Mouse (Mus musculus) cerebellum, adult (tissue): ENCODE results near the gene Vps50.
"Not testable (repeated sequence)": the region's sequence is repeated elsewhere in the genome, so short reads cannot be mapped to it uniquely, and the experiment has no call there.

Source experiments
- ATAC-seq: cut with Nextera tagmentation; 2 replicates; pipeline ENCODE4 v1.9.2; 2017; ENCODE audit warnings: mild to moderate bottlenecking, moderate library complexity, mixed read lengths; ENCODE audit not compliant: insufficient number of reproducible peaks, low FRiP score, low TSS enrichment

Vps50 gene

GRCm38 (mm10) chr6:3528198-3528597 is 30.0 kb downstream of the Vps50 start:
- ATAC-seq: no peak

- no peak for ATAC-seq
These were observed 33.3 kb downstream of the Vps50 start for GRCm38 (mm10) chr6:3531445-3531844.

- no peak for ATAC-seq
These were observed 37.9 kb downstream of the Vps50 start for GRCm38 (mm10) chr6:3536048-3536447.

- no peak for ATAC-seq
These were observed 41.3 kb downstream of the Vps50 start for GRCm38 (mm10) chr6:3539470-3539869.

GRCm38 (mm10) chr6:3543862-3544261 is 45.7 kb downstream of the Vps50 start:
- no peak for ATAC-seq

GRCm38 (mm10) chr6:3544970-3545369 is 46.8 kb downstream of the Vps50 start:
- ATAC-seq: no peak

GRCm38 (mm10) chr6:3548959-3549358 is 50.8 kb downstream of the Vps50 start:
- no peak for ATAC-seq

GRCm38 (mm10) chr6:3549992-3550391 is 51.8 kb downstream of the Vps50 start:
- no peak for ATAC-seq

- ATAC-seq: not testable (repeated sequence)
These were observed 54.5 kb downstream of the Vps50 start for GRCm38 (mm10) chr6:3552681-3553080.

GRCm38 (mm10) chr6:3557177-3557576 is 59.0 kb downstream of the Vps50 start:
- ATAC-seq: no peak

- ATAC-seq: peak; percentile 56; the same call in 1 of the 2 replicates
These were observed 61.8 kb downstream of the Vps50 start for GRCm38 (mm10) chr6:3560009-3560408.

GRCm38 (mm10) chr6:3562301-3562700 is 64.1 kb downstream of the Vps50 start:
- no peak for ATAC-seq

GRCm38 (mm10) chr6:3564118-3564517 is 65.9 kb downstream of the Vps50 start:
- not testable (repeated sequence) for ATAC-seq

GRCm38 (mm10) chr6:3565005-3565404 is 66.8 kb downstream of the Vps50 start:
- ATAC-seq: no peak

- no peak for ATAC-seq
These were observed 67.5 kb downstream of the Vps50 start for GRCm38 (mm10) chr6:3565667-3566066.

GRCm38 (mm10) chr6:3567071-3567610 is 69.0 kb downstream of the Vps50 start:
- no peak for ATAC-seq

GRCm38 (mm10) chr6:3572221-3572815 is 74.1 kb downstream of the Vps50 start:
- no peak for ATAC-seq

GRCm38 (mm10) chr6:3573787-3574186 is 75.6 kb downstream of the Vps50 start:
- ATAC-seq: no peak

- ATAC-seq: no peak
These were observed 87.2 kb downstream of the Vps50 start for GRCm38 (mm10) chr6:3585402-3585801.

- ATAC-seq: no peak
These were observed 92.2 kb downstream of the Vps50 start for GRCm38 (mm10) chr6:3590289-3590904.

GRCm38 (mm10) chr6:3594246-3594645 is 96.1 kb downstream of the Vps50 start:
- no peak for ATAC-seq

GRCm38 (mm10) chr6:3612827-3613226 is 114.6 kb downstream of the Vps50 start:
- no peak for ATAC-seq
